Mouse (Mus musculus) mature B cell (primary cell): Measurements from ENCODE around the gene Sh3rf1.

Experiments
- in situ Hi-C: fragments of 300-500 bp; cut with MboI; formaldehyde crosslinking; loops from 2 replicates; pipeline ENCODE4 v1.14.3; 2019

Gene Sh3rf1

DNA sequence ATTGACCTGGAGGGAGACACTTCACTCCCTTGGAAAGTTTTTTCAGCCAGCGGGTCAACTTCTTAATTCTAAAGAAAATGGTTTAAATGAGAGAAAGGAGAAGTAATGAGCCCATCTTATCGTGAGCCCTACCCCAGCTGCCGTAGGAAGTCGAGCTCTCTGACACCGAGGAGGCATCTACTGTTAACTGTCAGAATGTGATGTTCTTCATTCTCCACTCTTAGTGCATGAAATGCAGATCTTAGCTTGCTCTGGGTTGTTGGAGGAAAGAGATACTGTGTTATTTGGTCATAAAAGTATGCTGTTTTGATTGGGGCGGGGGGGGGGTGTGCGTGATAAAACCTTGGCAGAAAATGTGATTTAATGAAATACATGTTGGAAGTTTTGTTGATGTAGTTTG, 62.7 kb downstream of the Sh3rf1 start:
- in situ Hi-C loops, result no loop called here

DNA sequence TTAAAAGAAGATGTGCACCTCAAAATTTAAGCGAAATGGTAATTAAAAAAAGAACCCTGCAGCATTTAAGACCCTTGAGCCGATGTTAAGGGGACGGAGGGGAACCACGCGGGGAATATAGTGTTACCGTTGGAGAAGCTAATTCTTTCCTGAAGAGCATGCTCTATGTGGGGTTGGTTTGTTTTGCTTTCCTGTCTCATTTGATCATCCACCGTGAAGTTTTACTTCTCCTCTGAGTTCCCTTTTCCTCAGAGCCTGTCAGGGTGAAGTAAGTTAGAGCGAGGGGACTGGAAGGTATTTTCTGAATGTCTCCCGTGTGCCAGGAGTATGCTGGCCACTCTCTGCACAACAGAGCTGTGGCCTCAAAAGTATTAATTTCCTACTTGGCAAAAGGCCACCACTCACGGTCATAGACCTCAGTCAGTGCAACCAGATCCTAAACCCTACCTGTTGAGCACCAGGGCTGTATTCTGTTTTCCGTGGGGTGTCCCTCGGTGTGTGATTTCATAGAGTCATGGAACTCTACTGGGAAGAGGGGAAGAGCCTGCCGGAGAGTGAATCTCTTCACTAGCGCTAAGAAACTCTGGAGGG, 63.2 kb downstream of the Sh3rf1 start:
- in situ Hi-C loops, result no loop called here

DNA sequence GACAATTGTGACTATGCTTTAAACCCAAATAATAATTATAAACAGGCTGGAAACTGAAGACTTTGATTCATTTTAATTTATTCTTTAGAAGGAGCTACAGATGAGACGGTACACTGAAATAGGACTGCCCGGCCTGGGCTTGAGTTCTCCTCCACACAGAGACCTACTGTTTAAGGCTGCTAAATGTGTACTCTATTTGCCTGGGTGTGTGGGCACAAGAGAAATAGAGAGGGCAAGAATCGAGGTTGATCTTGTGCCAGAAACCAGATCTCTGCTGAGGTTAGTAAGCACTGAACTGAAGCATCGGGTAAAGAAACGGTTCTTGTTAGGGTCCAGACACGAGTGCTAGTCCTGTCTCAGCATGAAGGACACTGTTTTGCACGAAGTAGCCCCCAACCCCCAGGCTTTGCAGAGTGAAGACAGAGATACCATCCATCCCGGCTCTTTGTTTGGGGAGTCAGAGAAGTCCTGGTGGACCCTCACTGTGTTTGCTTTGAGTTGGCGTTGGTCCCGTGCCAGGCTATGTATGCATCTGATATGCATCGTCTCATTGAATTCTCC, 64.4 kb downstream of the Sh3rf1 start:
- in situ Hi-C loops, result no loop called here

DNA sequence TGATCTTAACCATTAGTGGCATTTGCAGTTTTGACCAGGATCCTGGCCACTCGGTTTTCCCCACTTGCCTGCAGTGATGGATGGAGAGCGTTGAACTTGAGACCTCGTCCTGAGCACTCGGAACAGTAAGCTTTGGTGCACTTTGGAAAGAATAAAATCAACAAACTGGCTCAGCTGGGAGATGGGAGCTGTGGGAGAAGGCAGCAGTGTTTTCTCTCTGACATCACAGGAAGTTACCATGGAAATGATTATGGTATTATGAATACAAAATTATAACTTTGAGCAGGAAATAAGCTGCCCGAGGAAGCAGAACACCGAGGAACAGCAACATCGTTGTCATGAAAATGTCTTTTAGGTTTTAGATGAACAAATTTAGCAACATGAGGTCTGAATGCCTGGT, 65.0 kb downstream of the Sh3rf1 start:
- in situ Hi-C loops, result no loop called here

DNA sequence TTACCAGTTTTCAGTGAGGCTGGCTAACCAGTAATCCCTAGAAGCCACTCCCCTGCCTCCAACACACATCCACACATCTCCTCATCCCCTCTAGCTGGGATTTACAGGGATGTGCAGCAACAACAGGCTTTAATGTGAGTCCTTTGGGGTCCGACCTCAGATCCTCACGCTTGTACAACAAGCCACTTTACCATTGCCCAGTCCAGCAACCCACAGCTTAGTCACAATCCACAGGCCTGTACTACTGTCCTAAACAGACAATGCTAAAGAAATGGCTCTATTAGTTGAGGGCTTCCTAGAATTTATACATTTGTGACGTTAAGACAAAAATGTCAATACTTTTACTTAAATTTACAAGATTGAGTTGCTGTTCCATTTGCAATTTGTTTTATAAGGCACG, 71.4 kb downstream of the Sh3rf1 start:
- in situ Hi-C loops, result no loop called here

DNA sequence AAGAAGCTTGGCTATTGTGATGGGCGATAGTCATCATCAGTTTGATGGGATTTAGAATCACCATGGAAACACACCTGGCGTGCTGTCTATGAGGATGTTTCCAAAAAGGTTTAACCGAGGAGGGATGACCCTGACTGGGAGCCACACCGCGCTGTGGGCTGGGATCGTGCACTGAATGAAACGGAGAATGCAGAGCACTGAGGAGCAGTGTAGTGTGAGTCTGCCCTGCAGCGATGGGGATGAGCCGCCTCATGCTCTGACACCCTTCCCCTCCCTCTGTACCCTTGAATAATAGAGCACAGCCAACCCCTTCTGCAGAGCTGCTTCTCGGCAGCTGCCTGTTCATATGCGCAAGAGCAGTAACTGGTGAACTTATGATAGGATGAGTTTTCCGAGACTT, 71.8 kb downstream of the Sh3rf1 start:
- in situ Hi-C loops, result no loop called here

DNA sequence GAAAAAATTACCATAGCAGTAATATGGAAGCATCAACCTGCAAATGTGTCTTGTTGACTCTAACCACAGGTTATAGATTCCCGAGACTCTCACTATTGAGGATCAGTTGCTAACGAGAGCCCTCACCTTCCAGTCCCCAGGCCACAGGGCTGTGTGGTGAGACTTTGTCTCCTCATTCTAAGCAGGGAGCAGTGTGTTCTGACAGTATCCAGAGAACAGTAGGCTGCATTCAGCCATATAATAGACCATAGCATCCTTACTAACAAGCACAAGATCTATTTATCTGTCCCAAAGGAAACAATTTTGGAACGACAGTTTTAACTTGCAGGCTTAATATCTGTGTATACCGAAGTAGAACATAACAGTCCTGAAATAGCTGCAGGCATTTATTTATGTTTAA, 75.2 kb downstream of the Sh3rf1 start:
- in situ Hi-C loops, result no loop called here

DNA sequence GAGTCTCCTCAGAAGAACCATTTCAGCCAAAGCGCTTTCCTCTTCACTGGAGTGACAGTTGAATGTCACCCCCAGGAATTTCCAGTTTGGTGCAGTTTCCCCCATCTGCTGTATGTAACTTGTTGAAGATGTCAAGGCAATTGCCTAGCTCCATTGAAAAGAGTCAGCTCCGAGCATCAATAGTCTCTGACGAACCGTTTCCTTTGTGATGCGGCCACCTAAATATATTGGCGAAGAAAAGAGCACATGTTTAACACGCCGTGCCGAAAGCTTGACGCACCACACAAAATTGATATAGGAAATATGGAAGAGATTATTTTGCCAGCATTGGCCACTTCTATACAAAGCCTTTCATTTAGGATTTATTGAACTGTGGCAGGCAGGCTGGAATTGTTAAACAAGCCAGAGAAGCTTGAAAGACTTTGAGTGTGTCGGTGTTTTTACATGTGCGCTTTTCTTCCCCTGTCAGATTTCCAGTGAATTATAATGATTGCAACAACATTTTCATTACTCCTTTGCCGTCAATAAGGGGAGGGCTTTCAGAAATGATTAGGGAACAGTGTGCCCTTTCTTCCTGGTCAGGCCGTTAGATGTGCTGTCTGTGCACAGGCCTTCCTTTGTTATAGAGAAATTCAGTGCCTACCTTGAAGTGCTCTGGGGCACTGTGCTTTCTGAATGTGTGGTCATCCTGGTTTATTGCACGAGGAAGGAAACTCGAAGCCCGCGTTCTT, 77.8 kb downstream of the Sh3rf1 start:
- in situ Hi-C loops, result no loop called here

DNA sequence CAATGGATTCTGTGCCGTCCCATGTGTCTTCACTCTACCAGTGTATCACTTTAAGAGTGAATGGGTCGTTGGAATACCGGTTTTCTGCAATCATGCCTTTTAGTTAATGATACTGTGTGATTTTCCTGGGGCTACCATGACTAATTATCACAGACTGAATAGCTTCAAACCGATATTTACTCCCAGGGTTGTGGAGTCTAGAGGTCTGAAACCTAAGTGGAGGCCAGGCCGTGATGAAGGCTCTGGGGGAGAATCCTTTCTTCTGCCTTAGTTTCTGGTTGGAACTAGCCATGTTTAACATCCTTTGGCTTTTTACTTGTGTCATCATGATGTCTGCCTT, 78.3 kb downstream of the Sh3rf1 start:
- in situ Hi-C loops, result no loop called here

DNA sequence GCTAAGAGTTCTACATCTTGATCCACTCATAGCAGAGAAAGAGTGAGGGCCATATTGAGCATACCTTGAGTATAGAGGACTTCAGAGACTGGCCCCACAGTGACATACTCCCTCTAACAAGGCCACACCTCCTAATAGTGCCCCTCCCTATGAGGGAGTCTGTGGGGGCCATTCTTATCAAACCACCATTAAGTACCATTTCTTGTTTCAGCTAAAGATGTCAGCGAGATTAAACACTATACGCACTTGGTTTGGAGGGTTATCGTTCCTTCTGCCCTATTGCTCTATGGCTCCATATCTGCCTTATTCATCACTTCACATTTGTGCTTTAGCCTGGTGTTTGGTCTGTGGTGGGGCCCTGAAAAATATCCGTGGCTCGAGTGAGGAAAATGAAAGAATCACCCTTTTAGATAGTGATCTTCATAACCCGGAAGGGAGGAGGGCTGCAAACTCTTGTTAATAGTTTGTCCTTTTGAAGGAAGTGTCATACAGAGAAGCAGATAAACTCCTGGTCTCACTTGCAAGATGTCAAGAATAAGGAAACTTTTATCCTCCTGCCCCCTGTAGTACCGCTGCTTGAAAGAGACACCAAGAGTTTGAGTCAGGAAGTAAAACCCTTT, 81.9 kb downstream of the Sh3rf1 start:
- in situ Hi-C loops, result no loop called here

DNA sequence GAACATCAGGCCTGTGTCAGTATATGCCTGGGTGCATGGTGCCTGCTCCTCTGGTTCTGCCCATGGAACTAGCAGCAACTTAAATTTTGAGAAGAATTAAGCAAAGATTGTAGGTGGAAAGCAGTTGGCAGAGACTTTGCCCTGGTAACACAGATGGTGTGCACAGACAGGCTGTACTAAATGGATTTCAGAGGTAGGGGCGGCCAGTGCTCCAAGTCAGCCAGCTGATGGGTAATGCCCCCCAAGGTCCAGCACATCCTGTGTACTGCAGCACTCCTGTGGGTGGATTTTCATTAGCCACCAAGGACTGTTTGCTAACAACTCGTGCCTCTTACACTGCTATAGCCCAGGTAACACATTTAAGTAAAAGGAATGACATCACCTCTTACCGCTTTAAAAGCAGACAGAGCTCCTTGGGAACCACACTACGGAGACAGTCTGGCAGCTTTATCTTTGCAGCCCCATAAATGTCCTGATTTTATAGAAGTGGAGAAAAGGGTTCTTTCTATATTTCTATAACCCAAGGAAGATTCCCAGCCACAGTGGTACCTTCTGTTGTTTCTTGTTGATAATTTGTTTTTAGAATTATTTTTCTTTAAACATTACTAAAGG, 82.9 kb downstream of the Sh3rf1 start:
- in situ Hi-C loops, result no loop called here

DNA sequence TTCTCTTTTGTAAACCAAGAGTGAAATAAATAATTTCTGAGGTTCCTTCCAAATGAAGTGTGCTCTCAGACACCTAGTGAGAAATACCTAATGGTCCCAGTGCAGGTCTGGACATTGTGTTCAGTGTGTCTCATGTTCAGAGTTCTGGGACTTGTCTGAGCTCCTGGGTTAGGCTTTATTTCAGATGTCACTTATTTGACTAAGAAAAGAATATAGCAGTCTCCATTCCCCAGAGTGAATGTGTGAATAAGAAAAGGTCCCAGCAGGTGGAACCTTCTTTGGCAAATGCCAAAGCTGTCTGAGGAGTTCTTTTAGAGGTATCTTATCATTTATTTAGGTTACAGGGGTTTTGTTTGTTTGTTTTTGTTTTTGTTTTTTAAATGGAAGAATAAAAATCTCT, 85.2 kb downstream of the Sh3rf1 start:
- in situ Hi-C loops, result no loop called here

DNA sequence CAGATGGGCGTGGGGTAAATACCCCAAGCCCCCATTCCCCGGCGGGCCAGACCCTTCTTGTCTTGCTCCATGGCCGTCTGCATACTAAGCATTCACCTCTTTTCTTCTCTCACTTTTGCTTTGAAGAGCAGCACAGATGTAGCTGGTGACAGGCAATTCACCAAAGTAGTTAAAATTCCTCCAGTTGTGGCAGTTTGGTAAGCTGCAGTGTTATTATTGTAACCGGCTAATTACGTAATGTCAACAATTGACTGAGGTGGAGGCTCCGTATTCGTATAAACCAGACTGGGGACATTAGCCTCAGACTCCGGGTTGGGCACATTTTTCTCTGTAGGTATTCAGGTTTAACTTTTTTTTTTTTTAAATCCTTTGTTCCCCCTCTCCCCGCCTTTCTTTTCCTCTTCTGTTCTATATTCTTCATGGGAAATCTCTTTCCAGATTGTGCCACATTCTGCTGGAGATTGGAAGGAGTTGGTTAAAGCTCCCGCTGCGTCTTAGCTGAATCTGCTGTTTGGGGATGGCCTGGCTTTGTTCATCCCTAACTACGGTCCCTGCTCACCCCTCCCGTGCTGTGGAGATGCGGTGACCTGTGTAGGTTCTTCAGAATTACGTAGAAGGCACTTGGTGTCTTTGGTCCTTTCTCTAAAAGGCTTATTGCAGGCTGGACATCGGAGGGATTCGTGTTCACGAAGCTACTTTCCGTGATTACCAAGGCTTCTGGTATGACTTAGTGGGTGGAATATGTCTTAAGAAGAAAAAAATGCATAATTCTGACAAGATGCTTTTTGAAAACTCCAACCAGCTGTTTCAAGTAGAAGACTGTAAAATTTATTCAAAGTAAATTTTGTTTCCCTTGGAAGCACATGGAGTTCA, 86.1 kb downstream of the Sh3rf1 start:
- in situ Hi-C loops, result no loop called here

DNA sequence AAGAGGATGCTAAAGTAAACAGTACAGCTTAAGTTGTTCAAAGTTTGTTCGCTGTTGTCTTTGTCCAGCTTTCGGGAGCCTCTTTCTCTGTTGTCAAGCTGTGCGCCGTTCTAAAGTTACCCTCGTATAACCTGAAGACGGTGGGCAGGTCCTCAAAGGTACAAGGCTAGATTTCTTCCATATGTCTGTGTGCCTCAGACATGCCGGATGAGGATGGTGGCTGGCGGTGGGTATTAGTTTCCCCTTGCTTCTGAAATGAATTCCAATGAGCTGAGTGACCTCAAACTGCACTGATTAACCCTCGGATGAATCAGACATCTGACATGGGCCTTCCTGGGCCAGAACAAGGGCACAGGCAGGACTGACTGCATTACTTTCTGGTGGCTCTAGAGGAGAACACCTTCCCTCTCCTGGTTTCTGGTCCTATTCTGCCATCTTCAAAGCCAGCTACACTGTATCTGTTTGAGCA, 86.8 kb downstream of the Sh3rf1 start:
- in situ Hi-C loops, result no loop called here

DNA sequence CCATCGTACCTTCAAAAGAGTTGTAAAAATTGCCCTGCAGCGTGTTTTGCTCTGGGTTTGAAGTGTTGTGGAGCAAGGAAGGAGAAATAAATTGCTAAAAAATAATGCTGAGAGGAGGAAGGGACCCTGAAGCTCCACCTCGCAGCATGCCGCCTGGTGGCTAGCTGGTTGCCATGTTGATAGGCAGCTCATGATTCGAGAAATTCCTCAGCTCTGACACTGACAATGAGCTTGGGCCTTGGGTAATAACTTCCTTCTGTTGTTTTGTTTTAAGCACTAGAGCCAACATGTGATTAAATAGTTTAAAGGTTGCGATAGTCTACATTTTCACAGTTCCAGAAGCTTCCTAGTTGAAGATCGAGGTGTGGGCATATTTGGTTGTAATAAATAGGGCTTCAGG, 89.3 kb downstream of the Sh3rf1 start:
- in situ Hi-C loops, result no loop called here

DNA sequence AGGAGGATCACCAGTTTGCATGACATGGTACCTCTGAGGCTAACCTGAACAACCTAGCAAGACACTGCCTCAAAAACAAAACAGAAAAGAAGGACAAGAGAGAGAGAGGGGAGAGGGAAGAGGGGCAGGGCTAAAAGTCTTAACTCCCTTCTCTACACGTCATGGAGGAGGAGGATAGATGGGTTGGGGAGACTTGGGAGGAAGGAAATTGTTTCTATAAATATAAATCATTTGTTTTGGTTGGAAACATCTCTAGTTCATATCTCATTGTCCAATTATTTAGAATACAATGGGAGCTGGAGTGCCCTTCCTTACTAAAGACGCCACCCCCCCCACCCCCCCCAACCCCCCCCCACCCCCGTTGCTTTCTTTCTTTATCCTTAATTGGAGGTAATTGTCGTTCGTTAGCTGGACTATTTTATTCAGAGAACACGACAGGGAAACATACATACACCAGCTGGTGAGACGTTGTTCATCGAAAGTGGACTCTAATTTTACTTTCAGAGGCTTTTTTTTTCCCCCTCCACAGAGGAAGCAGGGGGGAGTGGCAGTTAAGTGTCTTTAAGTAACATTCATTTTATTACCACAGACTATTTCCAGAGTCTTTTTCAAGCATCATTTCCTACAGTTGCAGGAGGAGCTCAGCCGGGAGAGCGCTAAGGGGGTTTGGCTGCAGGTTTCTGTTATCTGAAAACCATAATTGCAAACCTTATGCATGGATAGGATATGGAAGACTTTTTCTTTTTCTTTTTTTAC, 92.5 kb downstream of the Sh3rf1 start:
- in situ Hi-C loops, result no loop called here

DNA sequence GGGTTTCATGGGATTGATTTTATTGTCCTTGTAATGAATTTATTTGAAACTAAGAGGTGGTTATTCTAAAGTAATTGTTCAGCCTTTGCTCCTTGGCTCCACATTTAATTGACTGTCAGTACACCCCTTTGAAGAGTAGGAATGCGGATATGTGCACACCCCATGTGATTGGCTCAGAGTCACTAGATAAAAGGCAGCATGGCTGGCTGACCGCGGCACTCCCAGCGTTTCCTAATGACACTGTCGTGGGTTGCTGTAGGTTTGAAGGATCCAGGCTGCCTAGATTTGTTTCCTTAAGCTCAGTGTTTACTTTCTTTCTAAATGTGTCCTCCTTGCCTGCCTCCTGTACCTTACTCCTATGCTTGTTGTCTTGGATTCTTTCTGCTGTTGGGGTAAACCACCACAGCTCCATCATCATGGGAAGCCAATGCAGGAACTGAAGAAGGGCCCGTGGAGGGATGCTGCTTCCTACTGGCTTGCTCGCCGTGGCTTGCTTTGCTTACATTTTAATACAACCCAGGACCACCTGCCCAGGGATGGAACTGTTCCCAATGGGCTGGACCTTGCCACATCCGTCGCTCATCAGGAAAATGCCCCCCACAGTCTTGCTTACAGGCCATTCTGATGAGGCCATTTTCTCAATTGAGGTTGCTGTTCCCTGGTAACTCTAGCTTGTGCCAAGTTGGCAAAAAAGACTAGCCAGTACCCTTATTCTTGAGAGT, 93.3 kb downstream of the Sh3rf1 start:
- in situ Hi-C loops, result no loop called here

DNA sequence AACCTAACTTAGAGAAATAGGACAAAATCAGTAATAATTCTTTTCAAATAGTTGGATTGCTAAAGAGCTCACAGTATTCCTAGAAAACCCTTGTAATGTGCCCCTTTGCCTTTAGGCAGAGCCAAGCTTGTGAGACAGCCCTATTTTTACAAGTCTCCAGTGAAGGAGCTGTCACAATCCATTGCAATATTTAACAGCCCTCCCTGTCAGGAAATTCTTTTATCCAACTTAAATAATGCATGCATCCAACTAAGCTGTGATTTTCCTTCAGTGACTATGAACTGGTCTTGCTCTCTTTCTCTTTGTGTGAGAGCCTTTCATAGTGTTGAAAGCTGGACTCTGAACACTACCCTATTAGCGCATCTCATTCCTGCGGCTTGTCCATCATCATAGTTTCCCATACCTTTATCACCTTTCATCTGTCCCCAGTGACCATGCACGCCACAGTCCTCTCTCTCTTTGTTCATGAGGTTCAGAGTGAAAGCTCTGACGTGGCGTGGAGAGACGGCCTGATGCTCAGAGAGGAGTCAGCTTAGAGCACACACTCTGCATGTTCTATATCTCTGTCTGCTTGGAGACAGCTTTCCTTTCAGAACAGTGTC, 94.0 kb downstream of the Sh3rf1 start:
- in situ Hi-C loops, result no loop called here

DNA sequence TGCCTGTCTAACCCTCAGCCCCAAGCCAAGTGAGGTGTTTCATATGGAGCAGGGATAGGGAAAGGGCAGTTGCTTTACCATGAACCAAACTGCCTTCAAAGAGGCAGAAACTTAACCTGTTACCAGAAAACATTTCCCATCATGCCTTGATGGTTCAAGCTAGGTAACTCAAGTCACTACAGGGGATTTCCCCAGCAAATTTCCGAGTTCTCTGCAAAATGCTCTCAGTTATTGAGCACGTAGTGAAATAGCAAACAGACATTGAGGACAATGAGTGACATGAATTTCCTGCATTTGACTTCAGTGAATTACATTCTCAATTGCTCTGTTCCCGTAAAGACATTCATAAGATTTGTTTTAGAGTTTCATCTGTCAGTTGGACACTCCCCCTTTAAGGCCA, 97.5 kb downstream of the Sh3rf1 start:
- in situ Hi-C loops, result no loop called here

DNA sequence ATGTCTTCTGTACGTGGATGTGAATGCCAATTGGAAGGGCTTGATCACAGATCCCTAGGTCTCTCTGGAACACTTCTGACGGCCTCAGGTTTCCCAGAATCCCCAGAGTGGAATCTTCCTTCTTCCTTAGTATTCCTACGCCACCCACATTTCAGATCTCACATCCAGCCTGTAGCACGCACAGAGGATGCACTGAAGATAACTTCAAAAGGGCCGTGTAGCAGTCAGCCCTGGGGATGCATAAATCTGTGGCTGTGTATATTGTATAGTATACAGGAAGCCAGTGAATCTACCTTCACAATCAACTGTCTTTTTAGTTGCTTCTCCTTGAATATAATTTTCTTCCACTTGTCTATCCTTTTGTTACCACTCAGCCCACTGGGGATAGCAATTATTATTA, 98.1 kb downstream of the Sh3rf1 start:
- in situ Hi-C loops, result no loop called here
